Mouse (Mus musculus) left cerebral cortex, postnatal 36 days (tissue): ENCODE data around the gene Per1. TPM values are rescaled to one million over a fixed set of nuclear protein-coding genes. Genes with fewer than 3 reads are reported as not detected.

ENCODE experiments used
- DNase-seq, 2 experiments: peaks; one replicate each; pipeline ENCODE4 v3.0.0; 2021 to 2022; ENCODE audit warnings: low spot score in 2 of 2, mixed read lengths in 1 of 2
- intact Hi-C: fragments of 180-260 bp; cut with DNase I; formaldehyde crosslinking; loops from one replicate; pipeline ENCODE4 v1.15.1; 2025
- total RNA-seq, 2 experiments: library from RNA; stranded (reverse); gene quantifications; 2 replicates each; pipeline ENCODE4 v1.2.3; 2021

Per1 gene
- total RNA-seq = 100 to 1,000 TPM; 106 to 122 TPM

- DNase-seq = peak; percentile 100
- intact Hi-C loops = loop anchor here (5.0 to 10.0 kb wide), 3 partner anchors 33 to 320 kb away; partner anchors contain the start of genes Chd3 and Kdm6b
These were observed at the start of gene Per1 for GRCm38 (mm10) chr11:69094697-69095429. TSS of gene Per1 (plus strand) at chr11:69095217.

GRCm38 (mm10) chr11:69045531-69046394, 49.3 kb upstream of the Per1 start, which contains the start of gene Aurkb:
TSS of gene Aurkb (plus strand) at chr11:69045647.
- intact Hi-C loops = no loop called here
- peak in 1 of 2 experiments; percentile 58 for DNase-seq

GRCm38 (mm10) chr11:69046395-69046774, 48.6 kb upstream of the Per1 start:
- DNase-seq = no peak
- intact Hi-C loops = no loop called here

GRCm38 (mm10) chr11:69047592-69047991, 47.4 kb upstream of the Per1 start:
- intact Hi-C loops = no loop called here
- DNase-seq = no peak

GRCm38 (mm10) chr11:69048151-69048550, 46.9 kb upstream of the Per1 start:
- intact Hi-C loops = no loop called here

GRCm38 (mm10) chr11:69050748-69051147, 44.3 kb upstream of the Per1 start:
- DNase-seq = no peak
- intact Hi-C loops = no loop called here

More at GRCm38 (mm10) chr11:69048151-69048550, 46.9 kb upstream of the Per1 start:
- DNase-seq = no peak

- intact Hi-C loops = no loop called here
- no peak for DNase-seq
These were observed 43.2 kb upstream of the Per1 start for GRCm38 (mm10) chr11:69051771-69052170.

- DNase-seq = no peak
- intact Hi-C loops = no loop called here
These were observed 42.1 kb upstream of the Per1 start for GRCm38 (mm10) chr11:69052824-69053421.

GRCm38 (mm10) chr11:69053848-69054247, 41.2 kb upstream of the Per1 start:
- intact Hi-C loops = no loop called here
- DNase-seq = no peak

GRCm38 (mm10) chr11:69058265-69058664, 36.8 kb upstream of the Per1 start:
- intact Hi-C loops = no loop called here
- no peak for DNase-seq

- no peak for DNase-seq
These were observed 36.2 kb upstream of the Per1 start for GRCm38 (mm10) chr11:69058729-69059356.

GRCm38 (mm10) chr11:69059357-69059974, 35.6 kb upstream of the Per1 start, which contains the start of gene Borcs6:
TSS of gene Borcs6 (plus strand) at chr11:69059717.
- DNase-seq = peak; percentile 94

More at GRCm38 (mm10) chr11:69058729-69059356, 36.2 kb upstream of the Per1 start:
- intact Hi-C loops = no loop called here

GRCm38 (mm10) chr11:69059975-69060411, 35.0 kb upstream of the Per1 start:
- no peak for DNase-seq
- intact Hi-C loops = loop anchor here (5.0 to 10.0 kb wide), 2 partner anchors 37 to 185 kb away; partner anchors contain the start of gene Per1

More at GRCm38 (mm10) chr11:69059357-69059974, 35.6 kb upstream of the Per1 start, which contains the start of gene Borcs6:
- intact Hi-C loops = no loop called here

GRCm38 (mm10) chr11:69060448-69061254, 34.4 kb upstream of the Per1 start:
- intact Hi-C loops = loop anchor here (5.0 to 10.0 kb wide), 2 partner anchors 37 to 184 kb away; partner anchors contain the start of gene Per1
- peak; percentile 36 to 45 for DNase-seq

- no peak for DNase-seq
- intact Hi-C loops = loop anchor here (5.0 to 10.0 kb wide), 2 partner anchors 36 to 183 kb away; partner anchors contain the start of gene Per1
These were observed 33.6 kb upstream of the Per1 start for GRCm38 (mm10) chr11:69061255-69061912.

- intact Hi-C loops = loop anchor here (5.0 to 10.0 kb wide), 2 partner anchors 35 to 183 kb away; partner anchors contain the start of gene Per1
- DNase-seq = peak; percentile 48 to 78
These were observed 32.7 kb upstream of the Per1 start for GRCm38 (mm10) chr11:69062194-69062760.

GRCm38 (mm10) chr11:69062761-69063224, 32.2 kb upstream of the Per1 start:
- peak; percentile 92 to 96 for DNase-seq
- intact Hi-C loops = loop anchor here (1.0 to 10.0 kb wide), 4 partner anchors 21 to 182 kb away; partner anchors contain the start of gene Per1
